24 mouse cellular contexts compared by ENCODE assay signal in genomic region chr6:87350829-87351228, GRCm38 (mm10). TPM values are rescaled to one million over a fixed set of nuclear protein-coding genes. Genes with fewer than 3 reads are reported as not detected.
"Had no signal": no experiment of that assay in that cellular context is flagged by ENCODE, and none has a peak within 500 bp of the region (broad histone marks: within the 10 kb centered on the region; RNA-seq: fewer than 3 reads in every experiment).

Gkn1 (minus strand) TSS chr6:87350942.

- ATAC-seq: liver, embryonic 12.5 days had no signal

- H3K27me3 ChIP-seq: midbrain, embryonic 12.5 days; neural tube, embryonic 13.5 days; neural tube, embryonic 15.5 days had no signal

- DNase-seq: lung, adult 18-20 months; lung, embryonic 14.5 days; lung, postnatal 10 days; lung, postnatal 4 days; midbrain, embryonic 14.5 days; retina, postnatal 1 day; right cerebral cortex, adult 18-20 months; right cerebral cortex, postnatal 25 days; right cerebral cortex, postnatal 4 days; thymus, adult 2 months; thymus, postnatal 25 days; thymus, postnatal 4 days had no signal

- H3K4me3 ChIP-seq: liver, embryonic 12.5 days; midbrain, embryonic 10.5 days; midbrain, embryonic 12.5 days; neural tube, embryonic 13.5 days; neural tube, embryonic 15.5 days had no signal

- H3K36me3 ChIP-seq: liver, embryonic 12.5 days; midbrain, embryonic 10.5 days; midbrain, embryonic 12.5 days; neural tube, embryonic 13.5 days; neural tube, embryonic 15.5 days had no signal

- H3K9me3 ChIP-seq: liver, embryonic 12.5 days; midbrain, embryonic 10.5 days; midbrain, embryonic 12.5 days; neural tube, embryonic 13.5 days; neural tube, embryonic 15.5 days had no signal

- H3K27ac ChIP-seq: liver, embryonic 12.5 days; liver, embryonic 14.5 days; midbrain, embryonic 10.5 days; midbrain, embryonic 12.5 days; neural tube, embryonic 13.5 days; neural tube, embryonic 15.5 days had no signal

- H3K4me2 ChIP-seq: liver, embryonic 12.5 days; lung, embryonic 14.5 days; midbrain, embryonic 12.5 days; neural tube, embryonic 13.5 days; neural tube, embryonic 15.5 days had no signal

- H3K4me1 ChIP-seq: liver, embryonic 12.5 days; midbrain, embryonic 10.5 days; midbrain, embryonic 12.5 days; neural tube, embryonic 15.5 days had no signal

- H3K9ac ChIP-seq: liver, embryonic 12.5 days; liver, embryonic 14.5 days; lung, embryonic 14.5 days; midbrain, embryonic 12.5 days; neural tube, embryonic 13.5 days; neural tube, embryonic 15.5 days had no signal

RNA-seq across cellular contexts. Expression of gene Gkn1, which starts in this region (rescaled TPM):
- polyA plus RNA-seq: liver, embryonic 12.5 days; liver, embryonic 14.5 days; liver, embryonic 16.5 days; lung, embryonic 14.5 days; lung, embryonic 16.5 days; midbrain, embryonic 10.5 days; midbrain, embryonic 12.5 days; midbrain, embryonic 14.5 days; midbrain, postnatal 0 days; neural tube, embryonic 11.5 days; neural tube, embryonic 13.5 days; neural tube, embryonic 15.5 days; spleen, adult 2 months; urinary bladder, adult 2 months had no signal
